Mouse (Mus musculus): ENCODE measurements around the gene Atp6v0c. TPM values are rescaled to one million over a fixed set of nuclear protein-coding genes. Genes with fewer than 3 reads are reported as not detected.

The Atp6v0c gene
- polyA plus RNA-seq, 1 experiment from 2014 or later = 473 TPM

DNA sequence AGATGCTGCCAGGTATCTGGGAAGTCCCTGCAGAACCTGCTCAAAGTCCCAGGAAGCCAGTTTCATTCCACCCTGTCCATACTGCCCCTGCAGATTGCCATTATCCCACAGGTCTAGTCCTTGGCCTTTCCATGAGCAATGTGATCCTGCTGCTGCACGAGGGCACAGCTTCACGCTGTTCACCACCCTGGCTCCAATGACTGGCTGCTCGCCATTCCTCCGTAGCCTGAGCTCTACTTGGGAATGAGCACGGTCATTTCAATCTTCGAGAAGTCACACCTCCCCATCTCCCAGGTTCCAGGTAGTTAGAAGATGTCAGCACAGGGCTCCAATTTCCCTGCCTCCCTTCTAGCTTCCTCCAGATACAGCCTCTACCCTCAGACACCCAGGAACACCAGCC, 12.4 kb downstream of the Atp6v0c start:
- H3K4me2 ChIP-seq = no peak overlapping the region
- H3K4me3 ChIP-seq (ENCODE audit: low read depth, low read length) = no peak overlapping the region
- H3K9ac ChIP-seq = no peak overlapping the region
- no peak for ATAC-seq (ENCODE audit: insufficient read depth)
- H3K27ac ChIP-seq (ENCODE audit: low read depth) = no peak overlapping the region
- H3K27me3 ChIP-seq (ENCODE audit: insufficient read depth, low read length) = no peaks in the 10 kb centered on the region
- DNase-seq = no peak
- peaks cover 9% of the 10 kb centered on the region; the same call in 1 of the 2 replicates for H3K36me3 ChIP-seq (ENCODE audit: insufficient read depth)
- H3K4me1 ChIP-seq (ENCODE audit: insufficient read depth) = no peaks in the 10 kb centered on the region
- 91% methylated on average over 6 of the region's 6 CpGs for WGBS
- TF ChIP-seq CTCF (IDR thresholded peaks at IDR 0.05; ENCODE audit: low read depth) = no peak
- no peaks in the 10 kb centered on the region for H3K9me3 ChIP-seq (ENCODE audit: low read depth, low read length)

DNA sequence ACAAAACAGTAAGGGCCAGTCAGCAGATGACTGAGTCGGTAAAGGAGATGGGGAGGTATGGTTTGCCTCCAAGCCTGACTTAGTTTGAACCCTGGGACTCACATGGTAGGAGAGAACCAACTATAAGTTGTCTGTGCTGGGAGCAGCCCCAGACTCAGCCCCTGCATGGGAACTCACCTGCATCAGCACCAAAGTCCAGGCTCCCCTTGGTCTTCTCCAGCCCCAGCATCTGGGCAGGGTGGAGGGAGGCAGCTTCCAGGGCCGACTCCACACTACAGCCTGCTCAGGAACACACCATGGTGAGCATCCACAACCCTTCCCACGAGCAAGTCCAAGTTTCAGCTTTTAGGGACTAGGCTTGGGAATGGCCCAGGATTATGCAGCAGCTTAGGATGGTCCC, 13.1 kb downstream of the Atp6v0c start:
- Histone ChIP-seq H3K27me3 (ENCODE audit: insufficient read depth, low read length) (no peaks in the 10 kb centered on the region), H3K4me2 (no peak overlapping the region), H3K4me1 (ENCODE audit: insufficient read depth) (no peaks in the 10 kb centered on the region), H3K9me3 (ENCODE audit: low read depth, low read length) (no peaks in the 10 kb centered on the region), H3K36me3 (ENCODE audit: insufficient read depth) (peaks cover 9% of the 10 kb centered on the region; the same call in 1 of the 2 replicates), H3K9ac (no peak overlapping the region), H3K27ac (ENCODE audit: low read depth) (no peak overlapping the region), H3K4me3 (ENCODE audit: low read depth, low read length) (no peak overlapping the region)
- no peak for DNase-seq
- no peak for TF ChIP-seq CTCF (IDR thresholded peaks at IDR 0.05; ENCODE audit: low read depth)
- WGBS = 81% methylated on average over 3 of the region's 3 CpGs
- ATAC-seq (ENCODE audit: insufficient read depth) = no peak

DNA sequence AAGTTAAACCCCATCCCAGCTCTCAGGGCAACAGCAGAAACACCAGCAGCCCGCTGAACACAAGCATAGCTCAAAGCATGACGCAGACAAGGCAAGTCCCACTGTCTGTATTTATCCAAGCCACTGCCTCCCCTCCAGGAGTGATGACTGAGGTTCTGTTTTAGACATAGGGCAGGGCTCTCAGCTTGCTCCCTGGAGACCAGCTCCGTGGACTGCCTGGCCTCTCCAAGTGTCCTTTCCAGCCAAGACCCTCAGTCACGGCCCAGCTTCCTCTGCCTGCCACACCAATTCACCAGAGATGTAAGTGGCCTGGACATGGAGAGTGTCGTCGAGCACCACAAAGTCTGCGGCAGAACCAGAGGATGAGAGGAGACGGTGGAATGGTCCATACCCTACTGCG, 13.8 kb downstream of the Atp6v0c start:
- peaks cover 9% of the 10 kb centered on the region; the same call in 1 of the 2 replicates for H3K36me3 ChIP-seq (ENCODE audit: insufficient read depth)
- H3K9ac ChIP-seq = no peak overlapping the region
- WGBS = 92% methylated on average over 9 of the region's 9 CpGs
- no peak for ATAC-seq (ENCODE audit: insufficient read depth)
- H3K4me2 ChIP-seq = no peak overlapping the region
- DNase-seq = no peak
- no peaks in the 10 kb centered on the region for H3K4me1 ChIP-seq (ENCODE audit: insufficient read depth)
- no peaks in the 10 kb centered on the region for H3K9me3 ChIP-seq (ENCODE audit: low read depth, low read length)
- no peak for TF ChIP-seq CTCF (IDR thresholded peaks at IDR 0.05; ENCODE audit: low read depth)
- H3K27ac ChIP-seq (ENCODE audit: low read depth) = no peak overlapping the region
- H3K27me3 ChIP-seq (ENCODE audit: insufficient read depth, low read length) = no peaks in the 10 kb centered on the region
- H3K4me3 ChIP-seq (ENCODE audit: low read depth, low read length) = no peak overlapping the region

DNA sequence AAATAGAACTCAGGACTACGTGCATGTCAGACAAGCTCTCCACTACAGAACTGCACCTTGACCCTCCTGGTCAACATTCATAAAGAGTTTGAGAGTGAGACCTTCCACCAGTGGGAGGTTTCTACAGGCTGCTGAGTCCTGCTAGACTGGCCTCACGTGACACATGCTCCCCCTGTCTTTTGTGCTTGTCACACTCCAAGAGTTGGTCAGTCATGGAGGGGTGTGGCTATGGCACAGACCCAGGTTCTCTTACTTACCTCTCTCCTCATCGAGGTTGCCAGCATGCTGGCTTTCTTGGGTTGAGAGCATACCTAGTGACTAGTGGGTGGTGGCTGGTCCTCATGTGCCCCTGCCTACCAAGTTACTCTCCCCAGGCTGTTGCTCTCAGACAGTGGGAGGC, 15.0 kb downstream of the Atp6v0c start:
- Histone ChIP-seq H3K4me1 (ENCODE audit: insufficient read depth) (no peaks in the 10 kb centered on the region), H3K4me3 (ENCODE audit: low read depth, low read length) (no peak overlapping the region), H3K9ac (no peak overlapping the region), H3K9me3 (ENCODE audit: low read depth, low read length) (no peaks in the 10 kb centered on the region), H3K27ac (ENCODE audit: low read depth) (no peak overlapping the region), H3K27me3 (ENCODE audit: insufficient read depth, low read length) (no peaks in the 10 kb centered on the region; the same call in 1 of the 2 replicates), H3K36me3 (ENCODE audit: insufficient read depth) (peaks cover 9% of the 10 kb centered on the region; the same call in 1 of the 2 replicates), H3K4me2 (no peak overlapping the region)
- 64% methylated on average over 3 of the region's 3 CpGs for WGBS
- ATAC-seq (ENCODE audit: insufficient read depth) = no peak
- no peak for TF ChIP-seq CTCF (IDR thresholded peaks at IDR 0.05; ENCODE audit: low read depth)
- DNase-seq = no peak

DNA sequence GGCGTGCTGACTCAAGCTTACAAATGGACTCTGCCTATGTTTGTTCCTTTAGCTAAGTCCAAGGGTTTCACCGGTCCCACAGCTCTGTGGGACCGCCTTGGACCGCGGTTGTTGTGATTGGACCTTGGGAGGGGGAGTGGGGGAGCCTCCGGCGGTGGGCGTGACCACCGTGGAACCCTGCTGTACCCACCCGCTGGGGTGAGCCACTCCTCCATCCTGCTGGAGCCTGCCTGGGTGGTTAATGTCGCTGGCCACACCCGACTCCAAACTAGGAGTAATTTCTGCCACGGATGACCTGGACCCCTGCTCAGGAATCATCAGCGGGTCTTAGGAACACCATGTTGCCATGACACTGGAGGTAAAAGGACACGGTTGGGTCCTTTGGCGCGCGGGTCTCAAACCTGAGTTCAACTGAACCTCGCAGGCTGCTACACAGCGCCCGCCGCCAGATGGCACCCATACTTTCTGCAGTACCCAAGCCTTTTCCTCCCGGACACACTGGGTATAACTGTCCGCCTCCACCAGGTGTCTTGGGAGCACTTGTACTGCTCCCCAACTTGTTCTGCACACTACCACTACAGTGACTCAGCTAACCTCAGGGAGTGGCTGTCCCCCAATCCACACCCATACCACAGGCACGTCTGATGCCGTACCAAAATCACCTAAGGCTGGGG, 17.5 kb downstream of the Atp6v0c start:
- ATAC-seq (ENCODE audit: insufficient read depth) (peak; percentile 94), DNase-seq (peak; percentile 91)
- Histone ChIP-seq H3K9me3 (ENCODE audit: low read depth, low read length) (no peaks in the 10 kb centered on the region), H3K27me3 (ENCODE audit: insufficient read depth, low read length) (no peaks in the 10 kb centered on the region; the same call in 1 of the 2 replicates), H3K9ac (peak overlapping the region; percentile 46), H3K27ac (ENCODE audit: low read depth) (no peak overlapping the region), H3K4me1 (ENCODE audit: insufficient read depth) (no peaks in the 10 kb centered on the region), H3K4me3 (ENCODE audit: low read depth, low read length) (peak overlapping the region; percentile 43), H3K36me3 (ENCODE audit: insufficient read depth) (peaks cover 3% of the 10 kb centered on the region; the same call in 1 of the 2 replicates), H3K4me2 (peak overlapping the region; percentile 83)
- WGBS = under 1% methylated on average over 26 of the region's 26 CpGs
- peak; percentile 91 for TF ChIP-seq CTCF (IDR thresholded peaks at IDR 0.05; ENCODE audit: low read depth)

DNA sequence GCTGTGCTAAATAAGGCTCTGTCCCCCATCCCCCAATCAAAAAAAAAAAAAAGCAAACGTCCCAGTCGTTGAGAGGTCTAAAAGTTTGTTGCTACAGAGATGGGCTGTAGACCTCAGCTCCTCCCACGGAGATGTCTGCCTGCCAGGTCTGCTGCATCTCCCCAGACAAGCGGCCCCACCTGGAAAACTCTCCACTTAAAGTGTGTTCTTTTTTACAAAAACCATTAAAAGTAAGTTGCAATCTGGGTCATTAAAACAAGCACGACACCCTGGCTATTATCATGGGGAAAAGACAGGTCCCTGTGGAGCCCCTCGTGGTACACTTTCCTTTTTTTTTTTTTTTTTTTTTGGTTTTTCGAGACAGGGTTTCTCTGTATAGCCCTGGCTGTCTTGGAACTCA, 18.1 kb downstream of the Atp6v0c start:
- Histone ChIP-seq H3K9ac (peak overlapping the region; percentile 46; the same call in 1 of the 2 replicates), H3K4me2 (peak overlapping the region; percentile 83), H3K27me3 (ENCODE audit: insufficient read depth, low read length) (no peaks in the 10 kb centered on the region; the same call in 1 of the 2 replicates), H3K4me3 (ENCODE audit: low read depth, low read length) (peak overlapping the region; percentile 43), H3K27ac (ENCODE audit: low read depth) (no peak overlapping the region), H3K4me1 (ENCODE audit: insufficient read depth) (no peaks in the 10 kb centered on the region), H3K36me3 (ENCODE audit: insufficient read depth) (peaks cover 1% of the 10 kb centered on the region; the same call in 1 of the 2 replicates), H3K9me3 (ENCODE audit: low read depth, low read length) (no peaks in the 10 kb centered on the region)
- no peak for TF ChIP-seq CTCF (IDR thresholded peaks at IDR 0.05; ENCODE audit: low read depth)
- DNase-seq = peak; percentile 21
- 18% methylated on average over 7 of the region's 7 CpGs for WGBS
- peak; percentile 5 for ATAC-seq (ENCODE audit: insufficient read depth)

DNA sequence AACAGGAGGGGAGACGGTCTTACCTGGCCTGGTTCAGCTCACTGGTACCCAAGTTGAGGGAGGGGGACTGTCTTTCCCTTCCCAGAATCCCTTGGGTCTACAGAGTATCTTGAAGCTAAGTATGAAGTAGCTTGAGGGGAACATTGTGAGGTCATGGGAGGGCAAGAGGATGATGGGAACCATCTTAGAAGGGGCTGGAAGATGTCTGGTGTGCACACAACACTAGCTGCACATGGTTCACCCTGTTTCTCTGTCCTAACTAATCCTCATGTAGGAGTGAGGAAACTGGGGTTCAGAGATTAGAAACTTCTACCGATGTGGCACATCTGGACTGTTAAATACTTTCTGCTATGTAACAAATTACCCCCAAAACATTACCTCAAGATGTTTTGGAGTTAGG, 18.7 kb downstream of the Atp6v0c start, which contains the start of gene Pdpk1:
Gene Pdpk1 (minus strand): TSS at position 101 of the 400 bp plus-strand sequence.
- H3K27me3 ChIP-seq (ENCODE audit: insufficient read depth, low read length) = no peaks in the 10 kb centered on the region; the same call in 1 of the 2 replicates
- H3K27ac ChIP-seq (ENCODE audit: low read depth) = no peak within 1 kb of the TSS
- peak within 1 kb of the TSS; percentile 83 for H3K4me2 ChIP-seq
- H3K36me3 ChIP-seq (ENCODE audit: insufficient read depth) = no peaks in the 10 kb centered on the region
- TF ChIP-seq CTCF (IDR thresholded peaks at IDR 0.05; ENCODE audit: low read depth) = no peak
- ATAC-seq (ENCODE audit: insufficient read depth) (no peak), DNase-seq (no peak)
- peak within 1 kb of the TSS; percentile 46 for H3K9ac ChIP-seq
- H3K4me3 ChIP-seq (ENCODE audit: low read depth, low read length) = peak within 1 kb of the TSS; percentile 43
- 86% methylated on average over 2 of the region's 2 CpGs for WGBS
- no peaks in the 10 kb centered on the region for H3K4me1 ChIP-seq (ENCODE audit: insufficient read depth)
- no peaks in the 10 kb centered on the region for H3K9me3 ChIP-seq (ENCODE audit: low read depth, low read length)
